Mouse (Mus musculus) ovary, postnatal 36 days (tissue): ENCODE results near the gene Cfap97d1.

Source experiments
- DNase-seq: peaks from one replicate; pipeline ENCODE4 v3.0.0; 2022; ENCODE audit warnings: low spot score, mixed read lengths

Gene Cfap97d1

GRCm38 (mm10) chr11:101984054-101985025 is at the start of gene Cfap97d1:
Cfap97d1 (plus strand) TSS chr11:101984279.
- peak; percentile 82 for DNase-seq

GRCm38 (mm10) chr11:101935743-101936142 is 48.3 kb upstream of the Cfap97d1 start:
- no peak for DNase-seq

GRCm38 (mm10) chr11:101936421-101936820 is 47.7 kb upstream of the Cfap97d1 start:
- no peak for DNase-seq

GRCm38 (mm10) chr11:101937108-101937507 is 47.0 kb upstream of the Cfap97d1 start:
- no peak for DNase-seq

GRCm38 (mm10) chr11:101943055-101943454 is 41.0 kb upstream of the Cfap97d1 start:
- no peak for DNase-seq

DNA sequence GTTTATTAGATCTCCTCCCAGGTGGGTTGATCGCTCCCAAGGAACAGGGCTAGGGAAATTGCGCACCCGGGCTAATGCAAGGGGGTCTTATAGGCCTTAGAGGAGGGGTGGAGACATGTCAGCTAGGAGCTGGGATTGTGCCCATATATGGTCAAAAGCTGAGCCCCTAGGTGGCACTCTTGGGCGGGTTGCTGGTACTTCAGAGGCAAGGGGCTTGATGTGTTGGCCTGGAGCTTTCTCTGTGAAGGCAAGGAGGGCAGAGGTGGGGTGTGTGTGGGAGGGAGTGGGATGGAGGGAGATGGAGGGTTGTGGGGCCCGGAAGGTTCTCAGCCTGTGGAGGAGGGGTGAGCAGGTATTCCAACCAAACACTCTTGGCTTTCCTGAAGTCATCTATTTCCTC is 37.6 kb upstream of the Cfap97d1 start:
- no peak for DNase-seq

GRCm38 (mm10) chr11:101950021-101950420 is 34.1 kb upstream of the Cfap97d1 start:
- DNase-seq = no peak

DNA sequence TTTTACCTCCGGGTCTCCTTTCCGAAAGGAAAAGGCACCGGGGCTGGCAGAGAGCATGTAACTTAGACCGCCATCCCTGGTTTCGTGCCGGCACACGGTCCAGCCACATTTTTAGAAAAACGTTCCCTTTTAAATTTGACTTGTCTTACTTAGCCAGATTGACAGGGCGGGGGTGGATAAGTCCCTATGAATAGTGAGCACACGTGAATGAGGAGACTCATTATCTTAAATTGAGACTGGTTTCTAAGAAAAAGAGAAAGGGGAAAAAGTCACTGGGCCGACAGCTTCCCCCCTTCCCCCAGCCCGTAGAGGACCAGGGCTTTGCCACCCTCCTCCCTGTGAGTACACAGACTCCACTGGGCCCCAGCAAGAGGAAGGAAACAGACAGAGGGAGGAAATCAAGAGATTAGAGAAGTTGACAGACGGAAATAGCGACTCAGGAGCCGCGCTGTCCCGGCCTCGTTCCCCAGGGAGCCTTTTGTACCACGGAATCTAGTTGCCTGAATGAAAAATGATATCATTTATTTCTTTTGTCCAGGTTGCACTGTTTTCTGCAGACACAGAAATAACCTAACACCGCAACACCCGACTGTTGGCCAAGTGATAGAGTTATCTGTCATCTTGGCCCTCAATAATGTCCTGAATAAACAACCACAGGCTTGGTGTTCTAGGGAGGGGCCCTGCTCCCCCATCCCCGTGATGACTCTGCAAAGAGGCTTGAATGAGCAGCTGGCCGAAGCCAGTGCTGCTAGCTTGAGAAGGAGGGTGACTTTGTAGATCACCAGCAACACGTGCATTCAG is 31.3 kb upstream of the Cfap97d1 start:
- DNase-seq = no peak

- no peak for DNase-seq
Measured at GRCm38 (mm10) chr11:101953441-101953840, 30.6 kb upstream of the Cfap97d1 start.

DNA sequence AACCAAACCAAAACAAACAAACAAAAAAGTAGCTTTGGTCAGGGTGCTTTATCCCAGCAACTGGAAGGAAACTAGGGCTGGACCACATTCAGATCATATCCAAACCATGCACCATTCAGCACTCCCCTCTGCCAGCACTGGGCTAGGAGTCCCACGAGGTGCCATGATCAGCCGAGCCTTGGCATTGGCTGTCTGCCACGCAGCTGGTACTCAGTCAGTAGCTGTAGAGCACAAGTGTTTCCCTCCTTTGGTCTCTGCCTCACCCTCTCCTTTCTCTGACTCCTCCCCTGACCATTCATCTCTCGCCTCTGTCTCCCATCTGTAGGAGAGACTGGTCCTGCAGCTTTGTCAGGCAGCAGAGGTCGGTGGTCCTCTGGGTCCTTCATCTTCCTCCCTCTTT is 26.6 kb upstream of the Cfap97d1 start:
- no peak for DNase-seq

DNA sequence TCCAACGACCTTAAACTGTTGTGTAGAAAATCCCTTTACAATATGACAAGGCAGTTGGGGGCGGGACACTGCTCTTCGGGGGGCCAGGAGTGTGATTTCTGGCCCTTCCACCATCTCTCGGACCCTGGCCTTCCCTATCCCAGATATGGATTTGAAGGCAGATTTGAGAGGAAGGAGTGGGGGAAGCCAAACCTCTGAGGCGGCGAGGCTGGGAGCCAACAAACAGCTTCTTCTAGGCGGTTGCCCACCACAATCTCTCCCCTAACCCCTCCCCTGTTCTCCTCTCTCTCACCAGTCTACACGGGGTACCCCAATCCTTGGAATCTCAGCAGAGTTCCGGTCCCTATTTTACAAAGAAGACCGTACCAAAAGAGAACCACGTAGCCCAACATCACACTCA is 21.0 kb upstream of the Cfap97d1 start:
- no peak for DNase-seq

DNA sequence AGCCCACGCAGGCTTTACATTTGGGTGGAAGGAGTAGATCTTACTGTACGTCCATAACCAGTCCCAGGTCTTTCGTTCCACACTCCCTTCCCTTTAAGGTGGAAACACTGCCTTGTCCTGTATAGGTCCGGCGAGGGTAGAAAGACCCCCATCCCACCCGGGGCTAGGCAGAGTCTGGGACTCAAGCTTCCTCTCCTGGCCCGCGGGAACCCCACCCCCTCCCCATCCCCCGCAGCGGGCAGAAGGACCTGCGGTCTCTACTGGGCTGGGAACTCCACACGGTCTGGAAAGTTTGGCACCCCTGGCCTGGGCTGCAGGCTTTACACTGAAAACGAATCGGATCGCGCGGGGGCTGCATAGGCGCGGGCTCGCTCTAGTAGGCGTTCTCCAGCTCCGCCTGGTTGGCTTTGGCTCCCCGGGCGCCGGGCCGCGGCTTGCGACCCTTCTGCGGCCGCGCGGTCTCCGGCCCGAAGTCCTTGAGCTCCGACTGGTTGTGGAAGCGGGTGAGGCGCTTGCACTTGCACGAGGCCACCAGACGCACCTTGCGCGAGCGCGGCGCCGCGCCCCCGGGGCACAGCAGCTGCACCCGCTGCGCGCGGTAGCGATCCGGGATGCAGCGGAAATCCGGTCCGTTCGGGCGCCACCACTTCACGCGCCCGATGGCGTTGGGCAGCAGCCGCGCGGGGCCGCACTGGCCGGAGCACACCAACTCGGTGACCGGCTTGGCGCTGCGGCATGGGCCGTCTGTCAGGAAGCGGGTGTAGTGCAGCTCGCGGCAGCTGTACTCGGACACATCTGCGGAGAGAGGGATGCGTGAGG is 20.4 kb upstream of the Cfap97d1 start:
- DNase-seq = peak; percentile 19

DNA sequence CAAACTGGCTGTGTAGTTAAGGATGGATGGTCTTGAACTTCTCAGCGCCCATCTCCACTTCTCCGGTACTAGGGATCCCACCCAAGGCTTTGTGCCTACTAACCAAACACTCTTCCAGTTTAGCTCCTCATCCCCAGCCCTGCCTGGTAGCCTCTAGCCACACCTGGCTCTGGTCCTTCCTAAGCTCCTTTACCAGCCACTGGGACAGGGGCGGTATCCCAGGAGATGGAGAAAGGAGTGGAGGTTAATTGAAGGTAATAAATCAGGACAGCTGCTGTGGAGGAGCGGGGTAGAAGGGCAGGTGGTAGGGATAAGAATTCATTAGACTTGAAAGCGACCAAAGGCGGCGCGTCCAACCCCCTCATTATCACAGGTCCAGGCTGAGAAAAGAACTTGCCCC is 19.4 kb upstream of the Cfap97d1 start:
- DNase-seq = no peak

GRCm38 (mm10) chr11:101965553-101965952 is 18.5 kb upstream of the Cfap97d1 start:
- DNase-seq = no peak

DNA sequence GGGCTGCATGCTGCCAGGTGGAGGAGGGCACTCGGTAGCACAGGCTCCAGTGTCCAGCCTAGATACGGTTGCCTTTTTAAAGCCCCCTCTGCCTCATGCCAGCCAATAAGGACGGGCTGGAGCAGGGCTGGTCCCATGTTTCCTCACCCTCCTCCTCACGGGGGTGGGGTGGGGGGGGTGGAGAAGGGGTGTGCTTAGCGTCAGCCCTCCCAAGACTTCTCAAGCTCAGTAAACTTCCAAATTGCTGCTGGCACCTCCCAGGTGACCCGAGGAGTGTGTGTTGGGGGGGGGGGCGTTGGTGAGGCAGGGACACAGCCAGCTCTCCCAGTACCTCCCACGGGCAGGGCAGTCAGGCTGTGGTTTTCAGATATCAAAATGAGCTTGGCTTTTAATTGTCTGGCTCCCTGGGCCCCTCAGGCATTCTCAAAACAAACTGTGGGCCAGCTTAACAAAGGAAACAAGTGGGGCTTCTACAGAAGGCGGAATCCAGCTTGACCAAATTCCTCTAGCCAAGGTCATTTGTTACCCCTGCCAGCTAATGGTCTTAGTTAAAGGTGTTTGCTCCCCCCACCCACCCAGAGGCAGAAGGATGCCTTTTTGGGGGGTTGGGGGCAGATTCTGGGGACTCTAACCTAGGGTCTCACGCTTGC is 17.0 kb upstream of the Cfap97d1 start, which contains the start of gene Sost:
TSS of gene Sost (minus strand) at position 51 of the 650 bp plus-strand sequence.
- DNase-seq = no peak

- DNase-seq = no peak
Measured at GRCm38 (mm10) chr11:101968311-101968710, 15.8 kb upstream of the Cfap97d1 start.

GRCm38 (mm10) chr11:101968791-101969190 is 15.3 kb upstream of the Cfap97d1 start:
- peak; percentile 64 for DNase-seq

DNA sequence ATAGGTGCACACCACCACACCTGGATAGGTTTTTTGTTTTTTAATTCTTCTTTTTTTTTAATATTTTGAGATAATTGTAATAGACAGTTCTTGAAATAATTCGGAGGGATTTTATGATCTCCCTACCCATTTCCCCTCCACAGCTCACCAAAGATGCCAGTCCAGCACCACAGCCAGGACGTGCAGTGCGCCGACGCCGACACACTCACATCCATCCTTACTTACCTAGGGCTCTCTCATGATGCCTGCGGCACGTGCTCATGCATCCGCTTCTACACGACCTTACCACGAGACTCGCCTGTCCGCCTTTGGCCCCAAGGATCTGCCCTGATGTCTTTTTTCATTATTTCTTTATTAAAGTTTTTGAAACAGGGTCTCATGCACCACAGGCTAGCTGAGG is 14.2 kb upstream of the Cfap97d1 start:
- no peak for DNase-seq

- no peak for DNase-seq
Measured at GRCm38 (mm10) chr11:101971410-101971809, 12.7 kb upstream of the Cfap97d1 start.

GRCm38 (mm10) chr11:101972097-101972496 is 12.0 kb upstream of the Cfap97d1 start:
- no peak for DNase-seq

GRCm38 (mm10) chr11:101972651-101973050 is 11.4 kb upstream of the Cfap97d1 start:
- no peak for DNase-seq
